Mouse (Mus musculus) macrophage (primary cell): Measurements from ENCODE around the gene Stom. TPM values are rescaled to one million over a fixed set of nuclear protein-coding genes. Genes with fewer than 3 reads are reported as not detected.

Experiments
- H3K27ac ChIP-seq: fragments of 350-480 bp; formaldehyde crosslinking; 2 replicates; pipeline ENCODE4 v1.9.0; 2021
- H3K36me3 ChIP-seq: fragments of 350-480 bp; formaldehyde crosslinking; 2 replicates; pipeline ENCODE4 v1.9.0; 2021; ENCODE audit errors: inconsistent target
- H3K4me3 ChIP-seq: fragments of 350-480 bp; formaldehyde crosslinking; 2 replicates; pipeline ENCODE4 v1.9.0; 2021; ENCODE audit errors: inconsistent target
- H3K79me2 ChIP-seq: fragments of 350-480 bp; formaldehyde crosslinking; 2 replicates; pipeline ENCODE4 v1.9.0; 2021; ENCODE audit errors: inconsistent target
- WGBS: methylation state at CpG from one replicate; pipeline ENCODE4 v1.1.7; 2026; ENCODE audit warnings: inconsistent platforms; ENCODE audit not compliant: missing documents; 5-methylcytosine and 5-hydroxymethylcytosine counted together
- polyA plus RNA-seq: library from polyadenylated mRNA; stranded (reverse); fragments of 250-400 nt; gene quantifications from 3 replicates; pipeline ENCODE4 v1.2.4, GENCODE M21; 2018; ENCODE audit warnings: inconsistent platforms

The Stom gene
- polyA plus RNA-seq, 1 experiment from 2014 or later: 528 TPM

- WGBS: 82% methylated on average over 2 of the region's 2 CpGs
- Histone ChIP-seq H3K36me3 (no peaks in the 10 kb centered on the region), H3K79me2 (peaks cover 98% of the 10 kb centered on the region), H3K27ac (peak overlapping the region; percentile 71), H3K4me3 (no peak overlapping the region)
Observed at GRCm38 (mm10) chr2:35331205-35331604, 5.6 kb downstream of the Stom start.

GRCm38 (mm10) chr2:35329061-35329460, 7.7 kb downstream of the Stom start:
- WGBS: 78% methylated on average over 2 of the region's 2 CpGs
- Histone ChIP-seq H3K27ac (no peak overlapping the region; the same call in 1 of the 2 replicates), H3K36me3 (peaks cover 18% of the 10 kb centered on the region), H3K79me2 (peaks cover 95% of the 10 kb centered on the region), H3K4me3 (no peak overlapping the region)

- Histone ChIP-seq H3K27ac (peak overlapping the region; percentile 74), H3K4me3 (no peak overlapping the region), H3K36me3 (peaks cover 26% of the 10 kb centered on the region), H3K79me2 (peaks cover 95% of the 10 kb centered on the region)
- whole genome bisulfite sequencing: 48% methylated on average over 11 of the region's 11 CpGs
Observed at GRCm38 (mm10) chr2:35328064-35328792, 8.5 kb downstream of the Stom start.

GRCm38 (mm10) chr2:35327583-35327982, 9.2 kb downstream of the Stom start:
- H3K27ac ChIP-seq: peak overlapping the region; percentile 74
- no peak overlapping the region for H3K4me3 ChIP-seq
- 6% methylated on average over 10 of the region's 10 CpGs for WGBS
- H3K36me3 ChIP-seq: peaks cover 33% of the 10 kb centered on the region
- peaks cover 89% of the 10 kb centered on the region for H3K79me2 ChIP-seq

GRCm38 (mm10) chr2:35326931-35327330, 9.8 kb downstream of the Stom start:
- WGBS: 0% methylated on average over 1 of the region's 1 CpGs
- no peak overlapping the region for H3K4me3 ChIP-seq
- peak overlapping the region; percentile 74 for H3K27ac ChIP-seq
- peaks cover 82% of the 10 kb centered on the region for H3K79me2 ChIP-seq
- H3K36me3 ChIP-seq: peaks cover 39% of the 10 kb centered on the region

GRCm38 (mm10) chr2:35325930-35326329, 10.8 kb downstream of the Stom start:
- Histone ChIP-seq H3K79me2 (peaks cover 72% of the 10 kb centered on the region), H3K27ac (no peak overlapping the region), H3K4me3 (no peak overlapping the region), H3K36me3 (peaks cover 49% of the 10 kb centered on the region)
- WGBS: 84% methylated on average over 10 of the region's 10 CpGs

GRCm38 (mm10) chr2:35322404-35323164, 14.2 kb downstream of the Stom start:
- Histone ChIP-seq H3K27ac (no peak overlapping the region), H3K4me3 (no peak overlapping the region), H3K36me3 (peaks cover 83% of the 10 kb centered on the region)

GRCm38 (mm10) chr2:35320399-35320798, 16.4 kb downstream of the Stom start:
- peaks cover 100% of the 10 kb centered on the region for H3K36me3 ChIP-seq
- 96% methylated on average over 14 of the region's 15 CpGs for WGBS
- no peak overlapping the region for H3K4me3 ChIP-seq
- H3K27ac ChIP-seq: no peak overlapping the region
- peaks cover 19% of the 10 kb centered on the region for H3K79me2 ChIP-seq

More at GRCm38 (mm10) chr2:35322404-35323164, 14.2 kb downstream of the Stom start:
- WGBS: 93% methylated on average over 10 of the region's 10 CpGs
- peaks cover 39% of the 10 kb centered on the region for H3K79me2 ChIP-seq

GRCm38 (mm10) chr2:35318405-35318804, 18.4 kb downstream of the Stom start:
- no peak overlapping the region for H3K4me3 ChIP-seq
- no peak overlapping the region for H3K27ac ChIP-seq
- WGBS: 97% methylated on average over 12 of the region's 12 CpGs
- peaks cover 2% of the 10 kb centered on the region; the same call in 1 of the 2 replicates for H3K79me2 ChIP-seq
- peaks cover 97% of the 10 kb centered on the region for H3K36me3 ChIP-seq

GRCm38 (mm10) chr2:35317604-35318003, 19.2 kb downstream of the Stom start:
- Histone ChIP-seq H3K4me3 (no peak overlapping the region), H3K36me3 (peaks cover 89% of the 10 kb centered on the region), H3K27ac (no peak overlapping the region), H3K79me2 (no peaks in the 10 kb centered on the region; the same call in 1 of the 2 replicates)
- 93% methylated on average over 4 of the region's 4 CpGs for WGBS

GRCm38 (mm10) chr2:35314300-35314699, 22.5 kb downstream of the Stom start:
- H3K4me3 ChIP-seq: no peak overlapping the region
- peaks cover 58% of the 10 kb centered on the region for H3K36me3 ChIP-seq
- WGBS: 34% methylated on average over 3 of the region's 3 CpGs
- no peak overlapping the region for H3K27ac ChIP-seq
- no peaks in the 10 kb centered on the region for H3K79me2 ChIP-seq

GRCm38 (mm10) chr2:35309906-35310493, 26.8 kb downstream of the Stom start:
- 96% methylated on average over 4 of the region's 4 CpGs for WGBS

GRCm38 (mm10) chr2:35308166-35308565, 28.6 kb downstream of the Stom start:
- 8% methylated on average over 1 of the region's 1 CpGs for WGBS
- peaks cover 52% of the 10 kb centered on the region for H3K36me3 ChIP-seq
- no peak overlapping the region for H3K4me3 ChIP-seq
- no peaks in the 10 kb centered on the region for H3K79me2 ChIP-seq
- H3K27ac ChIP-seq: no peak overlapping the region

More at GRCm38 (mm10) chr2:35309906-35310493, 26.8 kb downstream of the Stom start:
- Histone ChIP-seq H3K36me3 (peaks cover 48% of the 10 kb centered on the region), H3K4me3 (no peak overlapping the region), H3K27ac (no peak overlapping the region), H3K79me2 (no peaks in the 10 kb centered on the region)

- H3K27ac ChIP-seq: no peak overlapping the region
- H3K36me3 ChIP-seq: peaks cover 85% of the 10 kb centered on the region
- no peak overlapping the region for H3K4me3 ChIP-seq
- WGBS: 93% methylated on average over 13 of the region's 13 CpGs
- H3K79me2 ChIP-seq: no peaks in the 10 kb centered on the region
Observed at GRCm38 (mm10) chr2:35302049-35302885, 34.5 kb downstream of the Stom start.
